Mouse (Mus musculus) gastrocnemius, adult 8-10 months (tissue): ENCODE results near the gene Wrnip1. TPM values are rescaled to one million over a fixed set of nuclear protein-coding genes. Genes with fewer than 3 reads are reported as not detected.
A peak's percentile ranks its signal among the peaks of the same experiment; 100 is the strongest.

Experiments used
- DNase-seq, 2 experiments: peaks; one replicate each; pipeline ENCODE4 v3.0.0; 2022; ENCODE audit warnings: low spot score in 2 of 2
- total RNA-seq, 4 experiments: library from RNA; stranded (reverse); gene quantifications; 2 replicates each; pipeline ENCODE4 v1.2.4; 2022

Wrnip1 gene
- total RNA-seq, 4 experiments from 2014 or later: 4.2 to 7.9 (median 6.0) TPM

DNA sequence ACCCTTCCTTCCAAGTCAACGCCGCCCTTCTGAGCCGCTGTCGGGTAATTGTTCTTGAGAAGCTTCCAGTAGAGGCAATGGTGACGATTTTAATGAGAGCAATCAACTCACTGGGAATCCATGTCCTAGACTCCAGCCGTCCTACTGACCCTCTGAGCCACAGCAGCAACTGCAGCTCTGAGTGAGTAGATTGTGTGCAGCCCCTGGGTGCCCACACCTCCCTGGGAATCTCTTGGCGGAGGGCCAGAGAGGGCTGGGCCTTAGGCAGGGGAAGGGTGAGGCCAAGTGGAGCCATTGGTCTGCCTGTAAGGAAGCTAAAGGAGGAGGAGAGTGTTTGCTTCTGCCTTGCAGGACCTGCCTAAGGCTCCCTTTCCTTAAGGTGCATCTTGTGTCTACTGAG lies 5.0 kb downstream of the Wrnip1 start:
- no peak for DNase-seq

DNA sequence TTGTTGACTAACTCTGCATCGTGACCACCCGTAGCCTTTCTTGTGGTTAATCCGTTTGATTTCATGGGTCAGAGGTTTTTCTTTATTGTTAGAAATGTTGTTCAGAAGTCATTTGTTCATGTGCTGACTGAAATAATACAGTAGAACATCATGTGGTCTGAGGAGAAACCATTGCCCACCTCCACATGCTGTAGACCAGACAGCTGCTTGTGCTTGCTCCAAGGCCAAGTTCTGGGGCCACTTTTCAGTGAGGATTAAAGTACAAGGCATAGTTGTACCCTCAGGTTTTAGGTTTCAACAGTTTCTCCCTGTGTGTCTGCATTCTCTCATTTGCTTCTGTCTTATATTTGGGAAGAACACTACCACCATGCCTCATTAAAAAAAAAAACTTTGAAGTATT lies 5.8 kb downstream of the Wrnip1 start:
- DNase-seq: no peak

- no peak for DNase-seq
These were observed 17.4 kb downstream of the Wrnip1 start for GRCm38 (mm10) chr13:32819241-32819640.

- DNase-seq: no peak
These were observed 18.1 kb downstream of the Wrnip1 start for GRCm38 (mm10) chr13:32819926-32820325.

GRCm38 (mm10) chr13:32821671-32822070 lies 19.8 kb downstream of the Wrnip1 start:
- no peak for DNase-seq

DNA sequence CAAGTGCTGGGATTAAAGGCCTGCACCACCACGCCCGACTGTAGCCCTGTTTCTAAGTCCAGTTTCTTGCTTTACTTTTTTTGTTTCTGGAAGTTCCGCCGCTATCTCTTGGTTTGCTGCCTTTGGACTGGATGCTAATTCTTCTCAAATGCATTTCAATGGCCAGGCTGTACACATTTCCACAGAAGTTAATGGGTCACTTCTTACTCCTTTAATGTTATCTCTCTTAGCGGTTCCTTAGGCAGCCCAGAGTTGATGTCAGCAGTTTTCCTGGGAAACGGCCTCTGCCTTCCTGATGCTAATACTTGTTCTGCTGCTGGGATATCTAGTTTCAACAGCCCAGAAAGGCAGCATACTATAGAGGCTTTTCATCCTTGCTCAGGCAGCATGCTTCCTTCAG lies 21.3 kb downstream of the Wrnip1 start:
- no peak for DNase-seq

DNA sequence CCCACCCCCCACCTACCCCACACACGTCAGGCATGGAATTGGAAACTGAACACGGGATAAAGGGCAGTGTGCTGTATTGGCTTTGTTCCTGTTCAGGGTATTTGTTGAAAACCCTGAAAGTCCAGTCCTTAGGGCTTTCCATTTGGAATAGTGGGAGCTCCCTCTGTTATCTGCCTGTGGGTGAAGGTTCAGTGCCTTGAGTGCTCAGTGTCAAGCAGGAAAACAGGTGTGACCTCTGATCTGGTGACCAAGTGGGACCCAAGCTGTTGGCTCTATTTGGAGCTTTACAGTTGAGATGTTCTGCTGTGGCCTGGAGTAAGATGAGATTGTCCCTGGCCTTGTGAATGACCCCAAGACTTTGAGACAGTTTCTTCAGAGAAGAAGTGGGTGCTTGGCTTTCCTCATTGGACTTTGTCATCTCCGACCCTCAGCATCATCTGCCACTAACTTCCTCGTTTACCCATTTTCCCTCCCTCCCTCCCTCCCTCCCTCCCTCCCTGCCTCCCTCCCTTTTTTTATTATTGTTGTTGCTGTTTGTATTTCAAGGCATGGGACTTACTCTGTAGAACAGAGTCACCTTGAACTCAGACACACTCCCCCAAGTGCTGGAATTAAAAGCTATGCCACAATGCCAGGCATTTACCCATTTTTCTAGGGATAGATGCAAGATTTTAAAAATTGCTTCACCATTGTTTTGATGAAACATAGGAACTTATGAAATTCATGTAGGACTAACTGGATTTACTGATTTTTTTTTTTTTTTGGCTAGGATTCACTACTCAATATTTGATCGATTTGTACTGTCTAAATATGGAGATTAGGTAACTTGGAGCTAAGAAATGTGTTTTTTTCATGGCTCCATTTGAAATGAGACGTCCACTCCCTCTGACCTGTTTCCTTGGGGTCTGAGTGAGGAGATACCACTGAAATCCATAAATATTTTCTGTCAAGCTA lies 22.8 kb downstream of the Wrnip1 start:
- no peak for DNase-seq

GRCm38 (mm10) chr13:32825546-32825945 lies 23.7 kb downstream of the Wrnip1 start:
- DNase-seq: no peak

DNA sequence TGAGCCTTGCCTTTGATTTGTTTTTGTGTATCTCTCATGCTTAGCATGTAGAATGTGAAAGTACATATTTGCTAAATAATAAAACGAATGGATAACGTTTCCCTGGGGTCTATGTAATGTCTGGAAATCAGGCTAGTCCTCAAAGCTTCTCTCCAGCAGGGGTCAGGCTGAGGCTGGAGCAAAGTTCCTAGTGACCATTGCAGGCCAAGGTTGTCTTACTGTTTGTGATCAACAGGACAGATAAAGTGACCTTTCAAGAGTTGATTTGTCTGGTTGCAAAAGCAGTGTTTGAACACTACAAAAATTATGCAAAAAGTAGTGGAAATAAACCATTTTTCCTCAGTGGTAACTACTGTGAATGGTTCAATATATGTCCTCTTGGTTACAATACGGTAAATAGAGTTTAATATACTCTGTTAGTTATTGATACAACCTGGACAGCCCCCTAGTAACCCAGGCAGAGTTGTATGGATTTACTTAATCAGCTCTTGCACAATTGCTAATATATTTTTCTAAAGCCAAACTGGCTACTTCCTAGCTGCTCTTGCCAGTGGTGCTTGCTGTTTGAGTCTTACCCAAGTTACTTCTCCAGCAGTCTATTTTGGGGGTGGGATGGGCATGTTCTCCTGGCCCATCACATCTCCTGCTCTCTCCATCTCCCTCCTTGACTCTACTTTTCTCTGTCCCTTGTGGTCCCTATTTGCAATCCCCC lies 25.4 kb downstream of the Wrnip1 start:
- no peak for DNase-seq

DNA sequence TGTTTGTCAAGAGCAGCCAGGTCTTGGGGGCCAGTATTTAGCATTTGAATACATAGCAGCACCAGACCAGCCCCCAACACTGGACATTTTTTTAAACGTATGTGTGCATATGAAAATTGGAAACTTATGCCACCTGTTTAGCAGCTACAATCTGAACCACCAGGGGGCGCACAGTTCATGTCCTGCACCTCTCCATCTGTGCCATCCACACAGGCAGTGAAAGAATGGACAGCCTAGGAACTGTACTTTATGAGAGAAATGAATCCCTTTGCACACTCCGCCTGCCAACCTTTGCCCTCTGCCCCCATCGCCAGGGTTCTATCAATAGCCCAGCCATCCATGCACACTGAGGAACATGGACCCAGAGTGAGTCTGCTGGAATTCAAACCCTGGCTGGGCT lies 26.1 kb downstream of the Wrnip1 start:
- DNase-seq: peak; percentile 23 to 44

DNA sequence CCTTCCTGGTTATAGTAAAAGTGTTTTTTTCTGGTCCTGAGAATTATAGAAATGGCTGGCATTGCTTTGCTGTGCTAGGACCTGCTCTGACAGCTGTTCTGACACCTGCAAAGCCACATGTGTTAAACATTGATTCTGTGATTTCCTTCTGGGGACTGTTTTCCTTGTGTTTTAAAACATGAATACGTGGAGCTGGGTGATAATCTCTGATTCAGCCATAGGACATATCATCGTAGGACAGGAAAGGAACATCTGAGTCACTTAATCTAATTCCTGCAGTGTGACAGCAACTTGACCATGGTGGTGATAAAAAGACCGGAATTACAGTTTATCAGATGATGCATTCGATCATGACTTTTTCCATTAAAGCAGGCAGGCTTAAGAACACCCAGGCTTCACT lies 27.0 kb downstream of the Wrnip1 start:
- no peak for DNase-seq

DNA sequence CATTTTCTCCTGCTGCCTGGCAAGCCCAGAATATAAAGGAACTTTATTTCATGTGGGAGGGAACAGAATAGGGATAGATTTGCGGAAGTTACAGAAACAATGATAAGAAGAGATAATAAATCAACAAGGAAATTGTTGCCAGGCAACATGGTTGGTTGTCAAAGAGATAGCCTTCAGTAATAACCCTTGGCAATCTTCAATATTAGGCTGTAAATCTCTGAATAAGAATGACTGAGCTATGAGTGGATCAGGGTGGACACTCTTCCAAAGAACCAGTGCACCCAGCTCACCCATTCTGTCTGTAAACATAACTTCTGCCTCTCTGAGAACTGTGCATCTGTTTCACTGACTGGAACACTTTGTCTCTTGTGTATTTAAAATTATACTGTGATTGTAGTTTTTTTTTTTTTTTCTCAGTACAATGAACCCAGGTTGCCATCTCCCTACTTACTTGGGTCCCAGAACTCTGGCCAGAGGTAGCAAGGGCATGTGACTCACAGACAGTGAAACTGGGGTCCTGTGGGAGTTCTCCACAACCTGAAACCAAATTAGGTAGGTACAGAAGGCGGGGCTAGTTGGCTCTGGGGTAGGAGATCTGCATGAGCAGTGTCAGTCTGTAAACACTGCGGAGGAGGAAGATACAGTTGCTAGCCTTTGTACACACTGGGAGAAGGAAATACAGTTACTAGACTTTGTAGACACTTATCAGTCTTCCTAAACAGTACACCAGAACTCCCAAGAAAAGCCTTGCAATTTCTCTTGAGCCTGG lies 29.9 kb downstream of the Wrnip1 start:
- no peak for DNase-seq

GRCm38 (mm10) chr13:32832776-32833175 lies 30.9 kb downstream of the Wrnip1 start:
- no peak for DNase-seq

- DNase-seq: no peak
These were observed 31.4 kb downstream of the Wrnip1 start for GRCm38 (mm10) chr13:32833237-32833636.

DNA sequence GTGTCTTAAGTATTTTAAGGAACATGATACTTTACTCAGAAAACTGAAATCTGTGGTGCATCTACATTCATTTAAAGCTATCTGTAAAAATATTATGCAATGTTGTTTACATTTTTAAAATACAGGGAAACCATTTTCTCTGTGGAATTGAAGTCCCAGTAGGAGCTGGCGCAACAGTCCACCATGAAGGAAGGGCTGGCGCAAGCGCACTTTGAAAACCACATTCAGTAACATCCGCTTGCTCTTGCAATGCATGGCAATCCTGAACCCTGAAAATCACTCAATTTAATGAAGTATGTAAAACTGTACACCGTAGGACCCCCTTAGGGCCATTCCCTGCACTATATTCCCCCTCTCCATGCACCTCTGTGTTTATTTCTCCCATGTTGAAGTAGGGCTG lies 32.7 kb downstream of the Wrnip1 start:
- DNase-seq: no peak

DNA sequence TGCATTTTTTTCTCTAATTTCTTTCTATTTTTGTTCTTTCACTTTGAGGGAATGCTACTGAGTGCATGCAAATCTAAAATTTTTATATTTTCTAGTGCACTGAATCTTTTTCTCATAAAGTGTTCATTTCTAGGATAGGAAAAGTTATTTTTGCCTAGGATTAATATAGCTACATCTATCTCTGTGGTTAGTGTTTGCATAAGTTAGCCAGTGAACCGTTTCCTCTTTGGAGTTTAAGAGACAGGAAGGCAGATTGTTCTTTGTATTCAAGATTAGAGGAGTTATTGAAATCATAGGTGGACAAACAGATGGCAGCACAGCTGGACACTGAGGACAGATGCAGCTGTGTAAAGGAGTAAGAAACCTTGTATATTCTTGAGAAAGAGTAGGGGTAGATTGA lies 37.5 kb downstream of the Wrnip1 start:
- no peak for DNase-seq

DNA sequence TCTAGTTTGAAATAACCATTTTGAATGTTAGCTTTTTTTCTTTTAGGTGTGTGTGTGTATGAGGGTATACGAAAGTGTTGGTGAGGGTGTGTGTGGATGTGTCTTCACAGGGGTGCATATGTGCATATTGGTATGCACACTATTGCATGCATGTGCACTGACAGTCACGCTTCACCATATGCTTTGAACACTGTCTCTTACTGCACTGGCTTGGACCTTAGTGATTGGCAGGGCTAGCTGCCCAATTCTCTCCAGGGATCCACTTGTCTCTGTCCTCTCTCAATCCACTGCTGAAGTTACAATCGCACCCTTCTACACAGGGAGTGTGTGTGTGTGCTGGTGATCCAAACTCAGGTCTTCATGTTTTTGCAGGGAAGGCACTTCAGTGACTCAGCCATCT lies 39.5 kb downstream of the Wrnip1 start:
- DNase-seq: no peak

GRCm38 (mm10) chr13:32846221-32846620 lies 44.4 kb downstream of the Wrnip1 start:
- no peak for DNase-seq

DNA sequence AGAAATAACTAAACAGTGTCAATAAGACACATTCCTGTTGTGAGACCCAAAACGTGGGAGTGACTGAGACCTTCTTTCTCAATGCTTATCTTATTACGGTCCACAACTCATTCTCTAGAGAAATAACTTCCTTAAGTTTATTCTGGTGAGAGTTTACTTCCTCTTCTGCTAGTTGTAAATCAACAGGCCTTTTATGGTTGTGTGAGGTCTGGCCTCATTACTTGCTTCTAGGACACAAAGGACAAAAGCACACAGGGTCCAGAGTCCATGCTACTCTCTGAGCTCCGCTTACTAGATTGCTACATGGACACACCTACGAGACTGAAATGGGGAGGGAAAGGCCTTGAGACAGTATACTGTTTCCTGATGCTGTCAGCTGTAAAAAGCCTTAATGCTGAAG lies 47.3 kb downstream of the Wrnip1 start:
- no peak for DNase-seq

- no peak for DNase-seq
These were observed 47.8 kb downstream of the Wrnip1 start for GRCm38 (mm10) chr13:32849531-32850123.

- DNase-seq: no peak
These were observed 48.3 kb downstream of the Wrnip1 start for GRCm38 (mm10) chr13:32850156-32850555.
